Mouse (Mus musculus) spleen, embryonic (tissue): Measurements from ENCODE around the gene Gm28372.

ENCODE experiments used
- CTCF ChIA-PET: fragments of 350-600 bp; sonication (Branson Sonifier 250); formaldehyde crosslinking; loops from one replicate; lab custom pipeline; 2022; lab: Charles Lee

Gene Gm28372

DNA sequence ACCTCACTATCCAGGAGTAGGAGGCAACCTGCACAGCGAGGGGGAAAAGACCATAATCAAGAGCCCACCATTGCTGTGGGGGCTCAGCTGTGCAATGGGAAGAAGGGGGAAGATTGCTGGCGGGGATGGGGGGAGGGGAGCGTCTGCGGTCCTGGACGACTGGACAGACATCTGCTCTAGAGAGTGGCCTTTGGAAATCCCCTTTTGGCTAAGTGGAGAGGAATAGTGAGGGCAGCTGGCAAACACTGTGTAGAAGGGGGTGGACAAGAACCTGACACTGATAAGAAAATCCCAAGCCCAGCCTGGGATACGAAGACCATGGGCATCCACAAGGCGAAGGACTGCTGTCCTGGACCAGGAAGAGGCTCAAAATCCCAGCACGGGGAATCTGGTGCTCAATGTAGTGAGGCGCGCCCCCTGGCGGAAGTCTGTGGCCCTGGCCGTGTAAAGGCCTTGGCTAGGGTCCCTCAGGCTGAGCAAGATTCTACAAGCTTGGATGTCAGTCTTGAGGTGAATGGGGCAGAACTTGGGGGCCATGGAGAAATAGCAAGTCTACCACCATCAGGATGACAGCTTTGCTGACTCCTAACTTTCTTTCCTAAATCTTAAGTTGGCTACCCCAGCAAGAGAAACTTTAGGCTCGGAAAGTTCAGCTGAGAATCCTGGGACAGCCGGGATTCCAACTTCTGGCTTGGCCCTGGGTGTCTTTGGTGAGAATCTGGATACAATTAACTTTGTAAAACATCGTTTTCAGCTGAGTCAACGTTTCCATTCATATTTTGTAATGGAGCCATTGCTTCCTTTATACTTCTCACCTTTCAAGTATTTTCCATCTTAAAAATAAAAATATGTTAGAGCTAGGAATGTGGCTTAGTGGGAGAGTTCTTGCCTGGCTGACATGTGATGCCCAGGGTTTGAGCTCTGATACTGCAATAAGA, 6.8 kb downstream of the Gm28372 start:
- CTCF ChIA-PET = interaction anchor here (0.6 kb wide), 1 partner anchor 196 kb away, joined by 9 read pairs; no protein-coding TSS in a partner anchor

DNA sequence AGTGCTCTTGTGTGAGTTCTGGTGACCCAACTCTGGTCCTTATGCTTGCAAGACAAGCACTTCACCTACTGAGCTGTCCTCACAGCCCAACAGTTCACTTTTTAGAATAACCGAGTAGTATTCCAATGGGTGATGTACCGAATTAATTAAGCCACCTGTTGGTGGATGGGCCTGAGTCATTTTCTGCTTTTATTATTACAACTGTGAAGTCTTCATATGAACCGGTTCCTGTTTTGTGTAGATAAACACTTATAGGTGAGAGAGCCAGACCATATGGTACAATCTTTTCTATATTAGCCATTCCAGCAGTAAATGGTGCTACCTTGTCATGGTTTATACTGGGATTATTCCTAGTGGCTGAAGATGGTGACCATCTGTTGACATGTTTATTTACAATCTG, 7.7 kb downstream of the Gm28372 start:
- CTCF ChIA-PET = no interaction called here

DNA sequence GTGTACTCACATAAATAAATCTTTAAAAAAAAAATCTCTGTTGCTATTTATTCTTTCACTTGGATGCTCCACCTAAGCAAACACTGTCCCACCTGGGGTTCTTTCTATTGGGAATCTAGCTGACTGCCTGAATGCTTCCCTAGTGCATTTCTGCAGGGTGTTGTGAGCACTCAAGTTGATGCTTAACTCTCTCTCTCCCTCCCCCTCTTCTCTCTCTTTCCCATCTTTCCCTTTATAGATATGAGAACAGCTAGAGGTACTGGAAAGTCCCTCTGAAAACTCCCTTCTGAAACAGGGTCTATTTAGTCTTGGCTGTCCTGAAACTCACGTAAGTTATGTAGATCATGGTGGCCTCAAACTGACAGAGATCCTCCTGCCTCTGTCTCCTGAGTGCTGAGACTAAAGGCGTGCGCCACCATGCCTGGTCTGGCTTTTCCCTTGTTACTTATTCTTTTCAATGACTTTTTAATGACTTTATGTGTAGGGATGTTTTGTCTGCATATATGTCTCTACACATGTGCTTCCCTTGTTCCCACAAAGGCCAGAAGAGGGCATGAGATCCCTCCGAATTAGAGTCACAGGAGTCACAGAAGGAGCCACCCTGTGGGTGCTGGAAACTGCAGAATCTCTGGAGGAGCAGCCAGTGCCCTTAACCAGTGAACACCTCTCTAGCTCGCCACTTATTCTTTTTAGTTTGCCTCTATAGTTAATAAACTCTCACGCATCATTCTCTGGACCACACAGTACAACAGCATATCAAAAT, 9.2 kb downstream of the Gm28372 start:
- CTCF ChIA-PET = no interaction called here

DNA sequence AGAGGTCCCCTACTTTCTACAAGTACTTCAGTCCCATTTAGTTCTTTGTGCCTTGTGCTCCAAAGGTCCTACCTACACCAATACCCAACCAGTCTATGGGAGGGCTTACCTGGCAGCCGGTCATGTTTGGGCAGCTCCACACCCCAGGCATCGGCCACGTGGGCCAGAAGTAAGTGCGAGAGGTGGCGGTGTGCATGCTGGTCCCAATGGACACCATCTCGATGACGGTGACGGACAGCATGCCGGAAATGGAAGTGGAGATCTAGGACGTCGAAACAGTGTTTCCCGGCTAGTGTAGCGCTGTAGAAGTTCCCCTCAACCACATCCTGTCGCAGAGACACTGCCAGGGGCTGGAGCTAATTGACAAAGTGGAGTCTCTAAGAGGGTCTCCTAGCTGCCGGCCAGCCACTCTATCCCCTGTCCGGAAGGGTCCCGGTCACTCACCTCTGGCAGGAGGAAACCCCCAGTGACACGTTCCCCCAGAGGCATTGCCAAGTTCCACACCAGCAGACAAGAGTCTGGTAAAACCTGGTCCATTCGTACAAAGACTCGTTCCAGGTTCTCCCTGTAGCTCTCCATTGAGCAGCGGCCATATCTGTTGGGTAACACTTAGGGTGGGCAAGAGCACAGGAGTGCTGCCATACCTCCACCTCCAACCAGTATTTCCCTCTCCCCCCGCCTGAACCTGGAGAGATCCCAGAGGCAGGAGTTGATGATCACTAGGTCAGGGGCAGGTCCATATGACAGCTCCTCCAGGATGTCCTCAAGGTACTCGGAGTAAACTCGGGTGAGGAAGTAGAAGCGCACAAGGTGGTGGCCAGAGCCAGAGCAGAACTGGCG, 17.0 kb downstream of the Gm28372 start:
- CTCF ChIA-PET = no interaction called here

DNA sequence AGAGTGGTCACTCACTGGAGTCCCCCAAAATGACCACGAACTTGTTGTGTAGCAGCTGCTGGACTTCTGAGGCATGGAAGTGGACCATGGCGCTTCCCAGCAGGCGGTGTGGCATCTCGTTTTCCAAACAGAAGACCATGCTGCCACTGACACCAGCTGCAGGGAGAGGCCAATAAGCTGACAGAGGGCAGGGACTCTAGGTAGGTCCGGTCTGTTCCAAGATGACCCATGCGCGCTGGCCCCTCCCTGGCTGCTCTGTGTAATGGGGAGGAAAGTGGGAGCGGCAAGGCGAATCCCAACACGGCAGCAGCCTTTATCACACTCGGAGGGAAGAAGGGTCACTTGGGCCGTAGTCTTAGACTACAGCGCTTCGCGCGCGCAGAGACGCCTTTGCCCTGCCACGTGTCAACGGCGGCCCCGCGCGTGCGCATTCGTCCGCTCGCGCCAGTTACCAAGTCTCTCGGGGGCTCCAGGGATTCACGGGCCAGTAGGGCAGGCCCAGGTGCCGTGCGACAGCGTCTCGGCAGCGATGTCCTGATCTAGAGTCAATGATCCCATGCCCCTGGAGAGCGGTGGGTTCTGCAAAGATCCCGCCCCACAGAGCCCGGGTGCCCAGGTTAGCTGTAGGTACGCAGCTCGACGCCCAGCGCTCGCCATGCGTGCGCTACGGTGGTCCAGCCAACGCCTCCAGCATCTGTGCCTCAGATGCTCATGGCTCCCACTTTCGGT, 18.5 kb downstream of the Gm28372 start:
- CTCF ChIA-PET = no interaction called here

DNA sequence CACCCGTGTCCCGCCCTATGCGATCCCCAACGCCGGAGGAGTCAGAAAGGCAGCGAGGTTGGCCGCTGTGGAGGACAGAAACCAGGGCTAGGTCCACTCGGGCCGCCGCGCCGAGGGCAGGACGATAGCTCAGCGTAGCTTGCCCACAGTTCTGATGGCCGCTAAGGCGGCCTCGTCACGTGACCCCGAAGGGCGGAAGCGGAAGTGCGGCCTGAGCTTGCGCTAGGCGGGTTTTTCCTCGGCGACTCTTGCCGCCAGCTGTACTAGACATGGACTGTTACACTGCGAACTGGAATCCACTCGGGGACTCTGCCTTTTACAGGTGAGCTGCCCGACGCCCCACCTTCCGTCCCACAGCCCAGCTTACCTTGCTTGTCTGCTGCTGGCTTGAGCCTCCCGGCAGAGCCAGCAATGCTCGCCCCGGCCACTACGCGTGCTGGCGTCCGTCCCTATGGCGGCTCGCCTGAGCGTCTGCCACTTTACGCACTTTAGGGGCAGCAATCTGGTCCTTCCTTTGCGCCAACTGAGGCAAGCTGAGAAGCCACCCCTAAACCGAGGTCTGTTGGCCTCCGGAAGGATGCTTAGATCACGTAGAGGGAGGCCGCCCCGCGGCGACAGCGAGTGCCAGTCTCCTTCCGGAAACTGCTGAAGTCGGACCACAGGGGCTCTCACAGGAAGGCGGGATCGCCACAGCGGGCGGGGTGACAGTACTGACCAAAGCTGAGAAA, 19.3 kb downstream of the Gm28372 start, which contains the start of the genes Vps16 and Pced1a:
Gene Vps16 (plus strand): TSS at position 214 of the 728 bp plus-strand sequence.
Gene Pced1a (minus strand): TSS at position 576 of the 728 bp plus-strand sequence.
- CTCF ChIA-PET = no interaction called here

DNA sequence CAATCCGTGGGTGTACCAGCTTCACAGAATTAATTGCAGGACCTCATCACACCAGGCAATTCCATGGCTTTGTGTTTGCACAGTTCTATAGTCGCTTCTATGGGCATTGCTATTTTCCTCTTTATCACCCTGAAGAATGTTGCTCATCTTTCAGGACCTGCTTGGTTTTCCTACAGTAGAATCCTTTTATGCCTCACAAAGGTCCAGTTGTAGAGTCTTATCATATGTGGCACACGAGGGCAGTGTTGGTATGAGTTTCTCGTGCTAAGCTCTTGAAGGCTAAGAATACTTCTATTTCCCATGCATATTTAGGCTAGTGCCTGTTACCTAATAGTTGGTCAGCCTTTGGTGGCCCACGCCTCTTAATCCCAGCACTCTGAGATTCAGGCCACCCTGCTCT, 20.1 kb downstream of the Gm28372 start:
- CTCF ChIA-PET = no interaction called here

DNA sequence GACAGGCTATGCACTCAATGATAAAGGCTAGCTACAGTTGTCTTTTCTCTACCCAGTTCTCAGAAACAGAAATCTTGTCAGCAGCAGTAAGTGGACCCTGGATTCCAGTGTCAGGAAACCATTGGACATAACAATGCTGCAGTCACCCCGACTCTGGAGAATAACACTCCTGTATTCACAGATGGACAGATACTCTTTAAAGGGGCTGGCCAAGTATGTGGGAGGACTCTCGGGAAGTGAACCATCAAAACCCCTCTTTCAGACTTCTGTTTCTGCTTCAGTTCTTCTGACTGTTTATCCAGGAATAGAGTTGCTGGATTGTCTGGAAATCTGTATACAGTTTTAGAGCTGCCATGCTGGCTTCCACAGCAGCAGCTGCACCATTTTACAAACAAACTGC, 24.8 kb downstream of the Gm28372 start:
- CTCF ChIA-PET = interaction anchor here (1.1 kb wide), 1 partner anchor 19 kb away, joined by 3 read pairs; no protein-coding TSS in a partner anchor

DNA sequence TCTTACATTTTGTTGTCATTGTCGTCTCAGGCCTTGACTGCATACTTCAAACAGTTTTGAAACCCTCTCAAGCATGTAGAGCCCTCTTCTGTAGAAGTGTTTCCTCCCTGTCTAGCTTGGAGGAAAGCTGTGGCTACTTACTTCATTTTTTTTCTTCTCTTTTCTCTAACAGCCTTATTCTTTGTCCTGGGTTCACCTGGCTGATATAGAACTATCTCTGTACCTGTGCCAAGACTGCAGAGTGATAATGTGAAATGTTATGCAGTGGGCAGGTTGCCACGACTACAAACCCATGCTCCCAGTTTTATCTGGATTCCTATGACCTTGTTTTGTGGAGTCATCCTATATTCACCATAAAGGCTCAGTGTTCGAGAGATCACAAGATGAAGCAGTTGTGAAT, 25.4 kb downstream of the Gm28372 start:
- CTCF ChIA-PET = interaction anchor here (1.1 kb wide), 1 partner anchor 19 kb away, joined by 3 read pairs; no protein-coding TSS in a partner anchor

DNA sequence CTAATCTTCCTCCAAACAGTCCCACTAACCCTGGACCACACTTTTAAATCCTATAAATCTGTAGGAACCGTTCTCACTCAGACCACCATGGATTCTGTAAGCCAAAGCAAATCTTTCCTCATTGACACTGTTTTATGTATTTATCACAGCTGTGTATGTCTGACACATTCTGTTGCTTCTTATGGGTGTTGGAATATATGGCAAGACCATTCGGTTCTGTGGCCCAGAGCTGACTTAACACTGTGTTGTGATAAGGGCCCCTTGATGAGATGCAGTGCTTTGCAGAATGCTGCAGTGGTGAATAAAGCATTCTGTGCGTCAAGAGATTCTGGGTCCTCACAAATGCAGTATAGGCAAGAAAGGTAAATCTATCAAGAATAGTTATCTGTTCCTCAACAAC, 27.1 kb downstream of the Gm28372 start:
- CTCF ChIA-PET = interaction anchor here (1.1 kb wide), 1 partner anchor 10 kb away, joined by 3 read pairs; no protein-coding TSS in a partner anchor

DNA sequence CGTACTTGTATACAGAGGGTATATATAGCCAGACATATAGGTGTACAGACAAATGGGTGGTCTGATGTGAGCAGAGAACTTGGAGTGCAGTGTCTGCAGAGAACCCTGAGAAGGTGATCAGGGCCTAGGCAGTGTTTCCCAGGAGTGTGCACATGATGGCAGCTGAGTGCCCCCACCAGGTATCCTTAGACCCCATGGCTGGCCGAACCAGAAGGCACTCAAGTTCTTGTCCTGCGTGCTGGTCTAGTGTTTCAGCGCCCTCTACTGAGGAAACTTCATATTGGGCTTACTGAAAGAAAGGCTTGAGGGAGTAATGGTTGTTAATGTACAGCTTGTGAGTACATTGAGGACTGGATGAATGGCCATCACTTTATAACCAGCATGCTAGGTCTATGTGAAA, 28.1 kb downstream of the Gm28372 start:
- CTCF ChIA-PET = interaction anchor here (1.1 kb wide), 1 partner anchor 9 kb away, joined by 3 read pairs; no protein-coding TSS in a partner anchor

DNA sequence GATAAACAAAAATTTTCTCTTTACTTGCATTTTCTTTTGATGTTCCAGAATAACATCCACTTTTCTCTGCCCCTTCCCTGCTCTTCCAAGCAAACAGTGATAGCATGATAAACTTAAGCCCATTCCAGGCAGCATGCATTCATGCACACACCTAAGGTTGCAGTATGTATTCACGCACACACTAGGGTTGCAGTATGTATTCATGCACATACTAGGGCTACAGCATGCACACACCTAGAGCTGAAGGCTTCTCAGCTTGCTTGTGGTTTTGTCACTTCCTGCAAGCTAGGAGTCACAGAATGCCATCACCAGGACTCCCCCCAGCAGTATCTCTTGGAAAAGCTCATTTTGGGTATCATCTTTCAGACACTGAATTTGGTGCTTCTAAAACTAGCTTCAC, 31.7 kb downstream of the Gm28372 start:
- CTCF ChIA-PET = no interaction called here

DNA sequence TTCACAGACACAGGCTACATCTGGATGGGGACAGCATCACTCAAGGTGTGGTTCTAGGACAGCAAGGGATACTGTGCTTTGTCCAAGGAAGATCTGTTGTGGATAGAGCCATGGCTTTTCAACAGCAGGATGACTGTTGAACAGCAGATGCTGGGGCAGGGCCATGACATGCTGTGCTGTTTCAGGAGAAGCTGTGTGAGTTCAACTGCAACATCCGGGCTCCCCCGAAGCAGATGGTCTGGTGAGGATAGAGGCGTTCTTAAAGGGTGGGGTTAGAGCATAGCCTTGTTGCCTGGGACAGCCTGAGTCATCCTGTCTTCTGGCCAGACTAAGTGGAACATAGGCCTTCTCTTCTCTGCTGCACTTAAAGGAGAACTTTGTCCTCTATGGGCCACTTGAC, 33.8 kb downstream of the Gm28372 start:
- CTCF ChIA-PET = no interaction called here

DNA sequence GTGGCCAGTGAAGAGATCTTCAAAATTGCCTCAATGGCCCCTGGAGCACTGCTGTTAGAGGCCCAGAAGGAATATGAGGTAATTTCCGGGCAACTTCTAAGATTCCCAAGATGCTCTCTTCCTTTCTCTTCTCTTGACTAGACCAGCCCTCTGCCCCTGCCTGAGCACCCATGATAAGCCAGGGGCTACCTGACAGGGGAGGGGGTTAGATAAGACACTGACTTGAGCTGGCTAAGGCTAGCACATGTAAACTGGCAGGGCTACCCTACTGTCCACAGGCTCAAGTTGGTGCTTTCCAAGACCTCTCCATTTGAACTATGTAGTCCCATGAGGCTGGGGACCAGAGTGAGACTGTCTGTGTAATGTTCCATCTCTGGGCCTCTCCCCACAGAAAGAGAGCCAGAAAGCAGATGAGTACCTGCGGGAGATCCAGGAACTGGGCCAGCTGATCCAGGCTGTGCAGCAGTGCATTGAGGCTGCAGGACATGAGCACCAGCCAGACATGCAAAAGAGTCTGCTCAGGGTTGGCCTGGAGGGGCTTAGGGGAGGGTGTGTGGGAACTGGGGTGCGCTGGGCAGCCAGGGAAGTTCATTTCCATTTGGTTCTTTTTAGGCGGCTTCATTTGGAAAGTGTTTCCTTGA, 34.9 kb downstream of the Gm28372 start:
- CTCF ChIA-PET = no interaction called here

DNA sequence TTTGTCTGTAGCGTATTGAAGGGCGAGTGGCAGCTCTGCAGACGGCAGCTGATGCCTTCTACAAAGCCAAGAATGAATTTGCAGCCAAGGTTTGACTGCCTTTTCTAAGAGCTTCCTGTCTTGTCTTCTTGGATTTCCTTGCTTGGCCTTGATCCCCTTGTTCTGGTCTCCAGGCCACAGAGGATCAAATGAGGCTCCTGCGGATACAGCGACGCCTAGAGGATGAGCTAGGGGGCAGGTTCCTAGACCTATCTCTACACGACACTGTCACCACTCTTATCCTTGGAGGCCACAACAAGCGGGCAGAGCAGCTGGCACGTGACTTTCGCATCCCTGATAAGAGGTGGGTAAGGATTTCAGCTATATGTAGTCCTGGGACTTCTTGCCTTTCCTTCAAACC, 37.1 kb downstream of the Gm28372 start:
- CTCF ChIA-PET = interaction anchor here (1.5 kb wide), 1 partner anchor 9 kb away, joined by 3 read pairs; no protein-coding TSS in a partner anchor

DNA sequence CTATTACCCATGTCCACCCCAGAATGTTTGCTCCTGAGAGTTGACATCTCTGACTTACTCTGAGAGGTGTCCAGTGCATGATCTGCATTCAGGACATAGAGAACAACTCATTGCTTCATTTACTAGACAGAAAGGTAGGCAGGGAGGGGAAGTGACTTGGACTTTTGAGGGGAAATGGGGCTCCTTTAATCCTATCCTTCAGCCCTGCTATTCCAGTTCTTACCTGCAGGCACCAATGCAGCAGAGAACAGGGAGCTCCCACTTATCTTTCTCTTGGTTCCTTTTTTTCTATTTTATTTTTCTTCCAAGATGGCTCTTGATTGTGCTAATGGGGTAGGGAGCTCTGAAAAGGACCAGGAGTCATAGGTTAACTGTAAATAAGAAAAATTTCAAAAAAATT, 43.4 kb downstream of the Gm28372 start:
- CTCF ChIA-PET = no interaction called here

DNA sequence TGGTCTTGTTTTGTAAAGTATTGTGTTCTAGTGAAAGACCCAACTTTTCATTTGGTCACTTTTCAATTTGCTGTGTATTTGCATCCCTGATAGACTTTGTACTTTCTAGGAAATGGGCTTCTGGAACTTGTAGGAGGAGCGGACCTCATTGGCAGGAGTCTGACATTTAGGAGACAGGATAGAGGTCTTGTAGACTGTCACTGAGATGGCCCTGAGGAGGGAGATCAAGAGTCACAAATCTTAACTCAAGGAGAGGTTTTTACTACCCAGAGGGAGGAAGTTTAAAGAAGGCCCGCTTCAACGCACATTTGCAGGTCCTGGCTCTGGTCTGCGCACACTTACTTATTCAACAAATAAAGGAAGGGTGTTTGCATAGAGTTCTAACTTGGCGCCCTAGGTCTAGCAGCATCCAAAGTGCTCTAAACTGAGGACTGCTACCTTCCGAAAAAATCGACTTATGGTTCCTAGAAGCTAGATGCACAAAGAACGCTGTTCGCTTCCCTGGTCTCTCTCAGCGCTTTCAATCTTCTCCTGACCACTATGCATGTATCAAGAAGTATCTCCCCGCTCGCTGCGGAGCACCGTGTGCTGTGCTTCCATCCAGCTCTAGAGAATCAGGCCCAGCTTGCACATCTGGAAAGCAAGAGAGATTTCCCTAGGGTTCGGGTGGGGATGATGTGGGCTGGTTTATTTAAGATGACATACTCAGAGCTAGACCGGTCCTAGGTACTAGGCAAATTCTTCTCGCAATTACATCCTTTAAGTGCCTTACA, 44.2 kb downstream of the Gm28372 start:
- CTCF ChIA-PET = interaction anchor here (1.0 kb wide), 1 partner anchor 19 kb away, joined by 3 read pairs; no protein-coding TSS in a partner anchor

DNA sequence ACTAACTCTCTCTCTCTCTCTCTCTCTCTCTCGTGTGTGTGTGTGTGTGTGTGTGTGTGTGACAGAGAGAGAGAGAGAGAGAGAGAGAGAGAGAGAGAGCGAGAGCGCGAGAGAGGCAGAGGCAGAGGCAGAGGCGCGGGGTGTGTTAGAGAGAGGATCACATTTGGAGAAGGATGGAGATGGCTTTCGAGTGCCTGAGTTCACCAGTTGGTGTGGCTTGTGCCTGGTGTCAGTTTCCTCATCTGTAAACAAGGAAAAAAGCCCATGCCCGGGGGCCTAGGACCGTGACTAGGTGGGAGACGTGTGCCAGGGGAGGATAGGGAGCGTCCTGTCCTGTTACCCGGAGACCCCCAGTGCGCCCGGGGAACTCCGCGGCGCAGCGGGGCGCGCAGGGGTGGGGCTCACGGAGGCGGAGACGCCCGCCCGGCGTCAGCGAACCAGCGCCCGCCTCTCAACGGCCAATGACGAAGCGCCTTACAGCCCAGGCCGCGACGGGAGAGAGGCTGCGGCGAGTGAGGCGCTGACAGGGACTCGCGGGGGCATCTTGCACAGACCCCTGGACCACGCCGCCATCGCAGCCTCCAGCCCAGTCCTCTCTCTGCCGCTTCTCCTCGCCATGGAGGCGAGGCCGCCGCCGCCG, 44.9 kb downstream of the Gm28372 start, which contains the start of gene Ptpra:
Gene Ptpra (plus strand): TSS at position 485 of the 640 bp plus-strand sequence.
- CTCF ChIA-PET = interaction anchor here (1.0 kb wide), 1 partner anchor 20 kb away, joined by 3 read pairs; no protein-coding TSS in a partner anchor
